Mouse (Mus musculus) intestine, postnatal 0 days (tissue): ENCODE measurements around the gene Osbpl11. TPM values are rescaled to one million over a fixed set of nuclear protein-coding genes. Genes with fewer than 3 reads are reported as not detected.

ENCODE experiments used
- ATAC-seq: fragments of 200-750 bp; cut with Nextera tagmentation; 2 replicates; pipeline ENCODE4 v1.8.0; 2017; ENCODE audit warnings: mild to moderate bottlenecking, moderate TSS enrichment, moderate library complexity
- H3K27ac ChIP-seq: fragments of 300-500 bp; sonication (generic); 2 replicates; pipeline ENCODE4 v1.5.1; 2014; ENCODE audit warnings: mild to moderate bottlenecking, low read depth, low read length, moderate library complexity
- H3K27me3 ChIP-seq: fragments of 300-500 bp; sonication (generic); replicated peaks from 2 replicates; pipeline ENCODE4 v1.6.1; 2014; ENCODE audit warnings: low read length, mixed read lengths; ENCODE audit not compliant: control insufficient read depth, insufficient read depth
- H3K36me3 ChIP-seq: fragments of 300-500 bp; sonication (generic); 2 replicates; pipeline ENCODE4 v1.6.1; 2014; ENCODE audit warnings: mild to moderate bottlenecking, moderate library complexity; ENCODE audit not compliant: control insufficient read depth, insufficient read depth
- H3K4me1 ChIP-seq: fragments of 300-500 bp; sonication (generic); replicated peaks from 2 replicates; pipeline ENCODE4 v1.6.1; 2014; ENCODE audit warnings: antibody characterized with exemption, low read length, mixed read lengths; ENCODE audit not compliant: control insufficient read depth, insufficient read depth
- H3K4me2 ChIP-seq: fragments of 300-500 bp; sonication (generic); replicated peaks from 2 replicates; pipeline ENCODE4 v1.6.1; 2014; ENCODE audit warnings: low read depth, mild to moderate bottlenecking, moderate library complexity
- H3K4me3 ChIP-seq: fragments of 300-500 bp; sonication (generic); 2 replicates; pipeline ENCODE4 v1.5.1; 2014; ENCODE audit warnings: low read depth, low read length
- H3K9ac ChIP-seq: fragments of 300-500 bp; sonication (generic); 2 replicates; pipeline ENCODE4 v1.6.1; 2014; ENCODE audit warnings: mild to moderate bottlenecking, low read depth, low read length
- H3K9me3 ChIP-seq: fragments of 300-500 bp; sonication (generic); 2 replicates; pipeline ENCODE4 v1.6.1; 2016; ENCODE audit warnings: mixed run types; ENCODE audit not compliant: control insufficient read depth
- CTCF ChIP-seq: sonication (generic); IDR thresholded peaks from 2 replicates; pipeline ENCODE4 v1.5.1; 2016; ENCODE audit warnings: low read depth, mild to moderate bottlenecking, control low read depth, antibody characterized with exemption, moderate library complexity
- WGBS: fragments of 180-500 bp; shearing (Covaris S2); extraction: QIAGEN DNeasy Blood & Tissue Kit; methylation state at CpG from one replicate; pipeline ENCODE4 v1.1.7; 2014; 5-methylcytosine and 5-hydroxymethylcytosine counted together
- polyA plus RNA-seq: library from polyadenylated mRNA; unstranded; fragments of >200 nt; fragmentation: Nextera tagmentation; extraction: Ambion mirVana; gene quantifications from 2 replicates; pipeline ENCODE4 v1.2.1, GENCODE M21; 2015

The Osbpl11 gene
- polyA plus RNA-seq, 1 experiment from 2014 or later = 9.2 TPM

DNA sequence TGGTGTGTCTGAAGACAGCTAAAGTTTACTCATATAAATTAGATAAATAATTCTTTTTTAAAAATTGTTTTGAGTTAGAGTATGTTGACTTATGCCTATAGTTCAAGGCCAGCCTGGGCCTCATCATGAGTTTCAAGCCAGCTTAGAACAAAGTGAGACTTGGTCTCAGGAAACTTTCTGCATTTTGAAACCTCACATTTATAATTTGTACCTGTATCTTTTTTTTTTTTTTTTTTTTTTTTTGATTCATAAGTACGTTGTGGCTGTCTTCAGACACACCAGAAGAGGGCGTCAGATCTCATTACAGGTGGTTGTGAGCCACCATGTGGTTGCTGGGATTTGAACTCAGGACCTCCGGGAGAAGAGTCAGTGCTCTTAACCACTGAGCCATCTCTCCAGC lies 75.0 kb downstream of the Osbpl11 start:
- no peak overlapping the region for H3K27ac ChIP-seq
- no peak for TF ChIP-seq CTCF

DNA sequence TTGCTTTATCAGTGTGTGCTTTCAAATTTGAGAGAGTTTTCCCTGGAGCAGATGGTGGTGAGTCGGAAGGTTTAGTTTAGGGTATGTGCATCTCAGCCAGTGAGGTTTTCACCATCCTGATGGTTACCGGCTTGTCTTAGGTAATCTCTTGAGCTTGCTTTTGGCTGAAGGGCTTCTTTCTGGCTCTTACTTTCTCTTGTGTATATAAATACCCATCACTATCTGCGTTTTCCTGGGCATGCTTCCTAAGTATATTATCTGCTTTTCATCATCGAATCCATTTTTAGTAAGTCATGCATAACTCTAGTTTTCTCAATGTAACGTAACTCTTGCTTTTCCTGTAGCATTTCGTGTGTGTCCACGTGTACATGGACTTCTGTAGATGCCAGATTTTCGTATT lies 76.0 kb downstream of the Osbpl11 start:
- H3K27me3 ChIP-seq = no peaks in the 10 kb centered on the region
- H3K4me3 ChIP-seq = no peak overlapping the region
- H3K9me3 ChIP-seq = no peaks in the 10 kb centered on the region
- no peak for ATAC-seq
- H3K36me3 ChIP-seq = peaks cover 15% of the 10 kb centered on the region
- no peak overlapping the region for H3K27ac ChIP-seq
- no peak overlapping the region for H3K4me2 ChIP-seq
- no peak for TF ChIP-seq CTCF
- WGBS = 70% methylated on average over 8 of the region's 8 CpGs
- no peak overlapping the region for H3K9ac ChIP-seq
- peaks cover 9% of the 10 kb centered on the region; the same call in 1 of the 2 replicates for H3K4me1 ChIP-seq

More for the DNA sequence above, 75.0 kb downstream of the Osbpl11 start:
- H3K9me3 ChIP-seq = no peaks in the 10 kb centered on the region
- H3K27me3 ChIP-seq = no peaks in the 10 kb centered on the region
- no peak for ATAC-seq
- WGBS = 84% methylated on average over 3 of the region's 3 CpGs
- no peak overlapping the region for H3K4me2 ChIP-seq
- no peak overlapping the region for H3K4me3 ChIP-seq
- 0 out of 2 replicates have a peak, but pooled peaks cover 3% of the 10 kb centered on the region for H3K4me1 ChIP-seq
- H3K36me3 ChIP-seq = peaks cover 10% of the 10 kb centered on the region
- no peak overlapping the region for H3K9ac ChIP-seq

DNA sequence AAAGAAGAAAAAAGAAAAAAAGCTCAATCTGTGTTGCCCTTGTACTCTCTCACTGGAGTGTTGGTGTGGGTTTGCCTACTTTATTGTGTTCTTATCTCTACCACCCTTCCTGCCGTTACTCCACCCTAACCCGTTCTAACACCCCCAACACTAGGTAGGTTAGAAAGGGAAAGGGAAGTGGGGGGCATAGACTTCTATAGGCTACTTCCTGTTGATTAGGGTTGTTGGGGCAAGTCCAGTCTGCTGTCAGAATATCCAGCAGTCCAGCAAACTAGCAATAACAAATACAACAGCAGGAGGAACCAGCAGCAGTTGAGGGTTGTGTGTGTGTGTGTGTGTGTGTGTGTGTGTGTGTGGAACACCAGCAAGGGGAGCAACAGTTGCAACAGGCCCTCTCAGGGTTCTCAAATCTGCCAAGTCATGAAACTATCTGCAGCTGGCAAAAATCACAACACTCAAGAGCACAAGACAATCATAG lies 76.8 kb downstream of the Osbpl11 start:
- no peak for ATAC-seq
- Histone ChIP-seq H3K27ac (no peak overlapping the region), H3K9ac (no peak overlapping the region)

DNA sequence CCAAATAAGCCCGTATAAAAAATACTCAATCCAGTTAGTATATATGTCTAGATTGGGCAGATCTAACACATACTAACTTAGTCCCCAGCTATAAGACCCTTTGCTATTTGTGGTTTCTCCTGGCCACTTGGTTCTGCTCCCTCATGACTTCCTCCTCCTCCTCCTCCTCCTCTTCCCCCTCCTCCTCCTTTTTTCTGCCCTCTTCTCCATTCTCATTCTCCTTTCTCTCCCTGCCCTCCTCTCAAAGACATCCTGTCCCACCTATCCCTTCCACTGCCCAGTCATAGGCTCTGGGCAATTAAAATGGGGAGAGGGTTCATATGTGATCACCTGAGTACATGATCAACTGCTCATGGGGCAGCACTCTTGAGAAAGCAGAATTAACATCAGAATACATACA lies 77.2 kb downstream of the Osbpl11 start:
- H3K9ac ChIP-seq = no peak overlapping the region
- peaks cover 11% of the 10 kb centered on the region; the same call in 1 of the 2 replicates for H3K4me1 ChIP-seq
- H3K27ac ChIP-seq = no peak overlapping the region
- H3K4me2 ChIP-seq = no peak overlapping the region
- H3K36me3 ChIP-seq = peaks cover 21% of the 10 kb centered on the region
- WGBS = 28% methylated on average over 1 of the region's 1 CpGs
- ATAC-seq = no peak
- no peaks in the 10 kb centered on the region for H3K9me3 ChIP-seq
- no peak for TF ChIP-seq CTCF
- H3K27me3 ChIP-seq = no peaks in the 10 kb centered on the region
- H3K4me3 ChIP-seq = no peak overlapping the region

More for the DNA sequence above, 76.8 kb downstream of the Osbpl11 start:
- WGBS = 11% methylated on average over 2 of the region's 2 CpGs
- H3K36me3 ChIP-seq = peaks cover 17% of the 10 kb centered on the region
- H3K4me2 ChIP-seq = no peak overlapping the region
- TF ChIP-seq CTCF = no peak
- no peaks in the 10 kb centered on the region for H3K27me3 ChIP-seq
- no peak overlapping the region for H3K4me3 ChIP-seq
- peaks cover 11% of the 10 kb centered on the region; the same call in 1 of the 2 replicates for H3K4me1 ChIP-seq
- H3K9me3 ChIP-seq = no peaks in the 10 kb centered on the region

DNA sequence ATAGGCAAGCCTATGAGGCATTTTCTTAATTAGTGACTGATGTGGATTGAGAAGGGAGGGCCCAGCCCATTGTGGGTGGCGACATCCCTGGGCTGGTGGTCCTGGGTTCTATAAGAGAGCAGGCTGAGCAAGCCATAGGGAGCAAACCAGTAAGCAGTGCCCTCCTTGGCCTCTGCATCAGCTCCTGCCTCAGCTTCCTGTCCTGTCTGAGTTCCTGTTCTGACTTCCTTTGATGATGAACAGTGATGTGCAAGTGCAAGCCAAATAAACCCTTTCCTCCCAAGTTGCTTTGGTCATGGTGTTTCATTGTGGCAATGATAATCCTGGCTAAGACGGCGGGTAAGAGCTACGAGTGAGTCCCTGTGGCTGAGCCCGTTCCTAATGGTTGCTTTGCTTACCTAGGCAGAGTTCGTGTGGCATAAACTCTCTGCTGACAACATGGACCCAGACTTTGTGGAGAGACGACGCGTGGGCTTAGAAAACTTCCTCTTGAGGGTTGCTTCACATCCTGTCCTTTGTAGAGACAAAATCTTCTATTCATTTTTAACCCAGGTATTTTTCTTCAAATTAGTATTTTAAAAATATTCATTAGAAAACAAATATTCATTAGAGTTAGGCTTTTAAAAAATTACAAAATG lies 82.9 kb downstream of the Osbpl11 start:
- Histone ChIP-seq H3K36me3 (peaks cover 47% of the 10 kb centered on the region), H3K4me1 (peaks cover 8% of the 10 kb centered on the region; the same call in 1 of the 2 replicates), H3K27ac (no peak overlapping the region), H3K4me2 (no peak overlapping the region), H3K27me3 (no peaks in the 10 kb centered on the region), H3K4me3 (no peak overlapping the region), H3K9me3 (no peaks in the 10 kb centered on the region), H3K9ac (no peak overlapping the region)
- ATAC-seq = no peak
- TF ChIP-seq CTCF = no peak
- 91% methylated on average over 9 of the region's 9 CpGs for WGBS

DNA sequence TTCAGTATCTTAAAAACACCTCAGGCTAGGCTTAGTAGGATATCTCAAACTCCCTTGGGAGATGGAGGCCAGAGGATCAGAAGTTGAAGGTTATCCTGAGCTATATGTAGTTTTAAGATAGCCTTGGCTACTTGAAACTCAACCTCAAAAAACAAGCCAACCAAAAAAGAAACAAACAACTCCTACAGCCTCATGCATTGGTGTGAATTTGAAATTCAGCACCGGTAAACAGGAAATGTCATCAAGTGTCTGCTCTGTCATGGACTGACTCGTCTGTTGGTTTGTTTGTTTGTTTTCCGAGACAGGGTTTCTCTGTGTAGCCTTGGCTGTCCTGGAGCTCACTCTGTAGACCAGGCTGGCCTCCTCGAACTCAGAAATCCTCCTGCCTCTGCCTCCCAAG lies 87.0 kb downstream of the Osbpl11 start:
- Histone ChIP-seq H3K27me3 (no peaks in the 10 kb centered on the region), H3K27ac (no peak overlapping the region), H3K9ac (no peak overlapping the region), H3K9me3 (no peaks in the 10 kb centered on the region), H3K4me3 (no peak overlapping the region), H3K36me3 (peaks cover 39% of the 10 kb centered on the region), H3K4me1 (no peaks in the 10 kb centered on the region), H3K4me2 (no peak overlapping the region)
- 89% methylated on average over 4 of the region's 4 CpGs for WGBS
- TF ChIP-seq CTCF = no peak
- ATAC-seq = no peak
